In genomic region chr3:4744003-4744402, GRCm38 (mm10) we compare ENCODE assay signal across 25 mouse cellular contexts.
"Had no signal": no experiment of that assay in that cellular context is flagged by ENCODE, and none has a peak within 500 bp of the region (broad histone marks: within the 10 kb centered on the region; RNA-seq: fewer than 3 reads in every experiment).

No protein-coding gene starts in this region.

- H3K4me1 ChIP-seq: heart, embryonic 13.5 days; heart, embryonic 15.5 days; hindbrain, embryonic 12.5 days; intestine, embryonic 15.5 days; limb, embryonic 10.5 days; limb, embryonic 12.5 days; liver, embryonic 13.5 days had no signal

- H3K27me3 ChIP-seq: heart, embryonic 13.5 days; heart, embryonic 15.5 days; hindbrain, embryonic 12.5 days; intestine, embryonic 15.5 days; limb, embryonic 12.5 days; liver, embryonic 13.5 days had no signal

- H3K4me3 ChIP-seq: heart, adult 2 months; heart, embryonic 13.5 days; heart, embryonic 15.5 days; hindbrain, embryonic 12.5 days; intestine, embryonic 15.5 days; layer of hippocampus, adult 2 months; left cerebral cortex, adult 2 months; limb, embryonic 10.5 days; limb, embryonic 12.5 days; liver, embryonic 13.5 days had no signal

- H3K27ac ChIP-seq: heart, adult 2 months; heart, embryonic 13.5 days; heart, embryonic 15.5 days; hindbrain, embryonic 12.5 days; hindbrain, embryonic 14.5 days; intestine, embryonic 15.5 days; layer of hippocampus, adult 2 months; left cerebral cortex, adult 2 months; limb, embryonic 10.5 days; limb, embryonic 12.5 days; liver, embryonic 13.5 days had no signal

- DNase-seq: gastrocnemius, postnatal 14 days; gastrocnemius, postnatal 36 days; heart, adult 11 months; heart, adult 2 months; heart, postnatal 14 days; heart, postnatal 36 days; kidney, adult 18-20 months; kidney, adult 8-10 months; kidney, postnatal 10 days; kidney, postnatal 25 days; kidney, postnatal 4 days; liver; liver, embryonic 13.5 days had no signal

- ATAC-seq: hindbrain, embryonic 16.5 days; inflammation-experienced regulatory T-cells, adult 6 months; intestine, embryonic 15.5 days; intestine, postnatal 0 days had no signal

- H3K36me3 ChIP-seq: heart, embryonic 13.5 days; heart, embryonic 15.5 days; hindbrain, embryonic 12.5 days; intestine, embryonic 15.5 days; limb, embryonic 10.5 days; limb, embryonic 12.5 days; liver, embryonic 13.5 days had no signal

- H3K9me3 ChIP-seq: heart, embryonic 15.5 days; intestine, embryonic 15.5 days; limb, embryonic 10.5 days; liver, embryonic 13.5 days had no signal
